Mouse (Mus musculus): ENCODE measurements around the gene Gm14393. TPM values are rescaled to one million over a fixed set of nuclear protein-coding genes. Genes with fewer than 3 reads are reported as not detected.
"Not testable (repeated sequence)": the region's sequence is repeated elsewhere in the genome, so short reads cannot be mapped to it uniquely, and the experiment has no call there.

Gene Gm14393
- under 1 TPM in 1 of 2 experiments, not detected in 1; 0.94 TPM for total RNA-seq (2021)
- long read RNA-seq, experiment 1: 0 reads
- long read RNA-seq, experiment 2: 0 reads

GRCm38 (mm10) chr2:175067681-175068261, at the start of gene Gm14393:
Gm14393 (minus strand) TSS chr2:175067781.
- DNase-seq; intact Hi-C loops (cut with DNase I): not testable (repeated sequence)

- intact Hi-C loops (cut with DNase I): not testable (repeated sequence)
Measured at GRCm38 (mm10) chr2:175044268-175044667, 23.3 kb downstream of the Gm14393 start.

More at GRCm38 (mm10) chr2:175044268-175044667, 23.3 kb downstream of the Gm14393 start:
- DNase-seq: not testable (repeated sequence)

Other genes with a start within 250 kb of the Gm14393 start
- gene Gm14444, start 57.5 kb downstream of the Gm14393 start, total RNA-seq (2021): under 1 TPM in 1 of 2 experiments, not detected in 1; 0.31 TPM
- 1 to 10 TPM; 5.4 to 7.7 TPM for gene Gm14399, start 74.2 kb upstream of the Gm14393 start, total RNA-seq (2021)
- under 1 TPM; 0.47 to 0.74 TPM for gene Gm14443, start 108.1 kb upstream of the Gm14393 start, total RNA-seq (2021)
- gene Gm14391, start 139.1 kb upstream of the Gm14393 start, total RNA-seq (2021): 10 to 100 TPM; 33.5 to 47.8 TPM
- gene Gm14440, start 207.3 kb upstream of the Gm14393 start, total RNA-seq (2021): 1 to 10 TPM; 5.8 to 8.9 TPM